Mouse (Mus musculus) liver, adult (tissue): ENCODE measurements around the gene Vps4b.

Experiments used
- GATA4 ChIP-seq: IDR thresholded peaks from 2 replicates; pipeline ENCODE4 v1.6.1; 2014; ENCODE audit warnings: mild to moderate bottlenecking, low read length; ENCODE audit not compliant: insufficient replicate concordance

The Vps4b gene

DNA sequence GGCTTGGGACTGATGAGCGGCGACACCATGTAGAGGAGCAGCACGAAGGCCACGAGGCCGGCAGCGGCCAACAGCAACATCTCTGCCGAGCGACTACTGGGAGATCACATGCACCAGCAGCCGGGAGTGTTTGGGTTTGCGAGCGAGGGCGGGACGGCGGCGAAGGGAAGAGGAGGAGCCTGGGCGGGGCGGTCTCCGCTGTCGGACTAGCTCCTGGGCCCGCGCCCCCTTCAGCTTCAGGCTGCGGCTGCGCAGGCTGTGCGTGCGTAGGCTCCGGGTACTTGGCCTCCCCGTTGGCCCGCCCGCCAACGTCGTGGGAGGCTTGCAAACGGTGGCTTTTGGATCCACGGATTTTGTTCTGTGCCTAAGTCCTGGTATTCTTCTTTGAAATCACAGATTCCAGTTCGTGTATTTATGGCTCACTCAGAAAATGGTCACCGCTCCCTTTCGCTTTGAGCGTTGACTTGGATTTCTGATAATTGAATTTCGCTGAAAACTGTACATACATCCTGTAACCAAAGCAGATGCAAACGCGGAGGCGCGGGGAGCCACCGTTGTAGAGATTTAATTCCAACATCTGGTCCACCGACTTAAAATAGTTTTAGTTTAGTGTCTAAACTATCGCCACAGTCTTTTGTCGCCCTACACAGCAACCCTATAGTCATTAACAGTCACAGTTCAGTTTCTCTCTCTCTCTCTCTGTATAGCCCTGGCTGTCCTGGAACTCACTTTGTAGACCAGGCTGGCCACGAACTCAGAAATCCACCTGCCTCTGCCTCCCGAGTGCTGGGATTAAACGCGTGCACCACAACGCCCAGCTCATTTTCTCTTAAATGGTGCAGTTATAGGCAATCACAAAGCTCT lies 36.7 kb downstream of the Vps4b start, which contains the start of gene Kdsr:
Gene Kdsr, minus strand, starts transcription at position 156 of the 864 bp plus-strand sequence.
- TF ChIP-seq GATA4 = peak; percentile 64; the same call in 1 of the 2 replicates

DNA sequence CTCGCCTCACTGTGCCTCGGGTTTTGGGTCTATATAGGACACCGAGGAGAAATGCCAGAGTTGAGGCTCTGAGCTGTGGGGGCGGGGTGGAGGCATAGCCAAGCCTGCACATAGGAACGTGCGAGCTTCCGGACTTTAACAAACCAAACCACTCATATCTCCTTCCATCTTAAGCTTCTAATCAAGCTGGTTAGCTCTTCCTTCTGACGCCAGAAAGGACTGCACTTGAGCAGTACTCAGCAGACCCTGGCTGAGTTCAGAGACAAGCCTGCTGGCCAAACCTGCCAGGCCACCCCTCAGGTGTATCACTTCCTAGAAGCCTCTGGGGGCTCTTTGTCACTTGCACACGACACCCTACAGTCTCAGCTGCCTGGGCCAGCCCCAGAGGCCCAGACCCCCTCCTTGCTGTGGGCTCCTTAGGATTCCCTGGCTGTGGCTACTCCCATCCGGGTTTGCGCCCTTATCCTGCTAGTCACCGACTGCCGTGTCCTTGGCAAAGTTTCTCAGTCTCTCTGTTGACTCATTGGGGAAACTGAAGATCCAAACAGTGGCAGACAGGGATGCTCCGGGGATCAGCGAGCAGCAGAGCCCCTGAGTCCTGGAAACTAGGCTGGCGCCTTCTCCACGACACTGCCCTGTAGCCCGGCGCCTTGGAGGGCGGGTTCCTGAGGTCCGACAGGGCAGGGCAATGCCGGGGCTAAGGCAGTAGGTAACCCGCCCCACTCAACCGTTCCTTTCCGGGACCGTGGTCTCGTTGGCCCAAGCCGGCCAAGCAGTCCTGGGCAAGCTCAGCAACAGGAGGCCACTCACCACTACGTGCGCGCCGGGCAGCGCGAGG lies 37.6 kb downstream of the Vps4b start:
- no peak for TF ChIP-seq GATA4

DNA sequence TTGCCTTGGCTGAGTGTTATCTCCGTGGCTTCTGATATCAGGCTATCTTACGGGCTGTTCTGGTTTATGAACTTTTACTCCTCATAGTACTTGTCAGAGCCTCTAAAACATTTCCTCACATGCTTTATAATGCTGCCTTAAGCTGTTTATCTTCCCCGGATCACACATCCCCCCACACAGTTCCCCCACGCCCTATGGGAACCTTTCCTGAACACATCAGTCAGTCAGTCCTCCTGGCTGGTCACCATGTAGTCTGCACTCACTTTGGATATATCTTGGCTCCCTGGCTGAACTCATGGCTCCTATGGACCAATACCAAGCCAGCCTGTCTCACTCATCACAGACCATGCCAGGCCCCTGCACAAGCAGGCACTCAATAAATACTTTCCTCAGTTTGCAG lies 39.9 kb downstream of the Vps4b start:
- no peak for TF ChIP-seq GATA4

DNA sequence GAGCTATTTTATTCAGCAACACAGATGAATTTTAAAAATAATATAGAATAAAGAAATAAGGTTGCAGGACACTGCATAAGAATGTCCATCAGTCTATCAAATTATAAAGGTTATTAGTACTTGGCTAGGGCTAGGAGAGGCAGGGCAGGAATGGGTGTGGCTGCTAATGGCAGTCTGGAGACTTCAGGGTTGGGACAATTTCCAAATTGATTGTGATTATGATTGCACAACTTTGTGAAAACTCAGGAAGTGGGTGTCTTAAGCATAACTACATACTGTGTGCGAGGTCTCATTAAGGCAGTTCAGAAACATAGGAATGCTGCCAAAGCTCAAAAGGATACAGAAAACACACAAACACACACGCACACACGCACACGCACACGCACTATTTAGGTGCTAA lies 44.5 kb downstream of the Vps4b start:
- TF ChIP-seq GATA4 = no peak

DNA sequence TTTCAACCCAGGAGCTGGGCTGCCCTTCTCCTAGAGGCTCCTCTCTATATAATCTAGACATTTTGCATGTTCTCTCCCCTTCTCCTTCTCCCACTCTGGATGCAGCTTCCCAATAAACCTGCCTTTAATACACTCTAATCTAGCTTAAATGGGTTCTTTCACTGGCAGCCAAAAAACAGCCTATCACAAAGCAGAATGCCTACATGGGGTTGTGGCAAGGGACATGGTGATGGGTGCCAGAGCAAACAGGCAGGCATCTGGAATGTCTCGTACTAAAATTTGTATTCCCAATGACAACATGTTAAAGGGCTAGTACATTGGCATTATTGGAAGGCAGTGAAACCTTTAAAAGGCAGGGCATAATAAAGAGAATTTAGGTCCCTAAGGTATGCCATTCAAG lies 45.9 kb downstream of the Vps4b start:
- TF ChIP-seq GATA4 = no peak

DNA sequence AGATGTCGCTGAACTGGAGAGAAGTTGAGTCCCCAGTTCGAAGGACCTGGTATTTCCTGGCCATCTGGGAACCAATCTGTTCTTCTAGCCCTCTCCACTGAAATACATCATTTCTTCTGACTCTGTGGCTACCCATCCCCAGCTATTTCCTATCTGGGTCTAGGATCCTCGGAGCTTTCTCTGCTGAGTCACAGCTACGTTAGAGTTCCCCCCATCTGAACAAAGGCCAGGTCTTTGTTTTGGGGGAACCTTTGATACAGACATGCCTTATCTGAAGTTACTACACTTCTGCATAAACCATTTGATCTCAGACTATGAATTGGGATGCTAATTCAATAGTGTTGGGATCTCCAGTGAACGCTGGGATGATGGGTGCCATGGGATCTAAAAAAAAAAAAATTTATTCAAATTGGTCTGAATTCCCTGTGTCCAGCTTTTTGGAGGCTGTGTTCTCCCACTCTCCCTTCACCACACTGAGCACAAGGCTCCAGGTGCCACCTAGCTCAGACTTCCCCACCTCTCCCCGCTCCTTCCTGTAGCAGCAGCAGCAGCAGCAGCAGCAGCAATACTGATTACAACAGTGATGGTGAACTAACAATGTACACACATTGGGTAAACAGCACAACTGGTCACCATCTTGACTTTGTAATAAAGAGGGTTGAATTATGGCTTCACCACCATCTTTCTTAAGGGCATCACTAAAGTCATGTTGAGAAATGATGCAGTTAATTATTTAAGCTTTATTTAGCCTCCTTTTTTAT lies 47.8 kb downstream of the Vps4b start:
- TF ChIP-seq GATA4 = no peak

DNA sequence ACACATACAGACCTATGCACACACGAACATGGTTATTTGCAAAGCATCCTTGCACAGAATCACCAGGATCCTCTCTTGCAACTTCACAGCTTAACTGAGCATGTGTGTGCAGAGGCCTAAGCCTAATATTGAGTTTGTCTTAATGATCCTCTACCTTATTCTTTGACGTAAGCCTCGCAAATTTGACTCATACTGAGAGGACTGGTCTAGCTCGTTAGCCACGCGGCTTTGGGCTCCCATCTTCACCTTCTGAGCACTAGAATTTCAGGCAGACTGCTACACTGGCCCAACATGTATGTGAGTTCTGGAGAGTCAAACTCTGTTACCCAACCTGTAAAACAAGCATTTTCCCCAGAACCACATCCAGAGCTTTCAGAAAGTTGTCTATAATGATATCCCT lies 53.5 kb downstream of the Vps4b start:
- TF ChIP-seq GATA4 = no peak

DNA sequence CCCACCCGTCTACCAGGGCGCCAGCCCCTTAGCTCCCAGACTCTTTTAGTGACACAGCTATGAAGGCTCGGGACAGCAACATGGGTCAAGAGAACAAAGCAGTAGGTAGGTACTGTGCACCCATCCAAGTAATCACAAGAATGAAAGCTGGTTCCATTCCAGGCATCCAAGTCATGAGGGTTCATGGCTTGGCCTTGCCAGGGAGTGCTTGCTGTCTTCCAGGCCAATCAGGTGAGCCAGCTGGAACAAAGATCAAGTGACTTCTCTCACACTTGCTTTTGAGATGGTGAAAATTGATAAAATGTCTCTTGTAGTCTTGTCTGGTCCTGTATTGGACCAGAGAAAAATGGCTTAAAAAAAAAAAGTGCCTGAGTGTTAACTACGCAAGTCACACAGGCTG lies 55.8 kb downstream of the Vps4b start:
- TF ChIP-seq GATA4 = no peak

DNA sequence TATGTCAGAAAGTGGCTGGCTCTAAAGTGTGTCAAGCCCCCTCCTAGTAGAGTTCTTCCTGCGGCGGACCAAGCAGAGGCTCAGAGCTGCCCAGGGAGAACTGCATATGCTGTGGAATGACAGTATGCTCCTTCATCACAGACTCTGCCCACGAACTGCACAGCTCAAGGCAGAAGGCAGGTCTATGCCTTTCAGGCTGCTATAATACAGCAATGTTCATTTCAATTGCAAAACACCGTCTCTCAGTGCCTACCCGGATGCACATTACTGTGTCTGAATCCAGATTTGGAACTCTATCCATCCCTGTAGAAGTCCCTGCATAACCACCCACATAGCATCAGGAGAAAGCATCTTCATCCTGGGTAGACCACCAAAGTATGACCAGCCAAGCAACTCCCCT lies 56.7 kb downstream of the Vps4b start:
- no peak for TF ChIP-seq GATA4

DNA sequence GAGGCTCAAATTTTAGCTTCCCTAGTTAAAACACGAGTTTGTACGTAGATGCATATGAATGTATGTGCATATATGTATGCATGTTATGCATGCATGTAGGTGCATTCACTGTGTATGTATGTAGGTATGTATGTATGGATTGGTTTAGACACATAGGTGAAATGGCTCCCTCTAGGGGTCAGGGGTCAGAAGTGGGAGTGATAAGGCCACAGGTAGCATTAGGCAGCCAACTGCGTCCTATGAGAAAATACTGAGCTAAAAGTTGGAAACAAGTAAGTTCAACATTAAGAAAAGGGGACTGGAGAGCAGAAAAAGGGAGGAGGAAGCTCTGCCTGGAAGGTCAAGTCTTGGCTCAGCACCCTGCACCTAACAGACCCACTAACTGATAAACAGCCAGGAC lies 58.4 kb downstream of the Vps4b start:
- no peak for TF ChIP-seq GATA4

DNA sequence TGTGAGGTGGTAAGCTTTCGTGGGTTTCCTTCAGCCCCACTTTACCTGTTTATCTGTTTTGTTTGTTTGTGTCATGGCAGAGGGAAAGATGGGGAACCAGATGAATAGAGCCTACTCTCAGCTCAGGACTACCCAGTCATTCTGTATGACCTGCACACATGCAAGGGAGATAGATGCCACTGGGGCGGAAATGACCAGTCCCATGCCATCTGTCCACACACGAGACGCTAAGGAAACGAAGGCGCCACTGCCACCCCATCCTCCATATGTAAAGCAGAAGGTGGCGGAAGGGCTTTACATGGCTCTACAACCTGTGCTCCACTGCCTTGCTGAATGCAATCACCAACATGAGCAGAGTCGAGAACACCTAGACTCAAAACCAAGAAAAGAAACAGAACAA lies 60.3 kb downstream of the Vps4b start:
- no peak for TF ChIP-seq GATA4

DNA sequence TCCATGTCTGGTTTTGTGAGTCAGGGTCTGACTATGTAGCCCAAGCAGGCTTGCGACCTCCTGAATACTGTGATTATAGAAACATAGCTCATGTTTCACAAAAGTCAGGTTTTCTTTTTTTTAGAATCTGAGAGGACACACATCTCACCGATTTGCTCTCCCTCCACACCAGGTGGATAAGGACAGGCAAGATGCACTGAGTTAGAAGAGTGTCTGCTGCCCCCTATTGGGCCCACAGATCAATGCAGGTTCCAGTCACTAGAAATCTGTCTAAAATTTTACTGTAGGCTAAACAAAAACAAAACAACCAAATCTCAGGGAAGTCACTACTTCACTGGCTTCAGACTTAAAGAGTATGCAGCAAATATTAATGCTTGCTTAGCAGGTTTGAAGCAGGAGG lies 60.9 kb downstream of the Vps4b start:
- TF ChIP-seq GATA4 = no peak

DNA sequence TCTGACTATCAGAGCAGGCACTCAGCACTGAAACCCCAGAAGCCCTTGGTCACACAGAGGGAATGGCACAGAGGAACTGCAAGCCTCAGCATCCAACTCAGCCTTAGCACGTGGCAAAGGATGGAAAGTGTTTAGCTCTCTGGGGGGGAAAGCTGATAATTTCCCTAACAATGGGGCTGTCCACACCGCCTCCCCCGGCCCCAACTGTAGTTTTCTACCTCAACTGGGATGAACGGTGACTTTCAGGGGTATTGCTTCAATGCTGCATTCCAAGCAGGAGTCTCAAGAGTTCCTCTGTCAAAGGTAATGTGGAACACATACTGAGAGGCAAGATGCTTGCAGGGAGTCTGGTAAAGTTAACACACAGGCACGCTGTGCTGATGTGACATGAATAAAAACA lies 74.5 kb downstream of the Vps4b start:
- TF ChIP-seq GATA4 = no peak

DNA sequence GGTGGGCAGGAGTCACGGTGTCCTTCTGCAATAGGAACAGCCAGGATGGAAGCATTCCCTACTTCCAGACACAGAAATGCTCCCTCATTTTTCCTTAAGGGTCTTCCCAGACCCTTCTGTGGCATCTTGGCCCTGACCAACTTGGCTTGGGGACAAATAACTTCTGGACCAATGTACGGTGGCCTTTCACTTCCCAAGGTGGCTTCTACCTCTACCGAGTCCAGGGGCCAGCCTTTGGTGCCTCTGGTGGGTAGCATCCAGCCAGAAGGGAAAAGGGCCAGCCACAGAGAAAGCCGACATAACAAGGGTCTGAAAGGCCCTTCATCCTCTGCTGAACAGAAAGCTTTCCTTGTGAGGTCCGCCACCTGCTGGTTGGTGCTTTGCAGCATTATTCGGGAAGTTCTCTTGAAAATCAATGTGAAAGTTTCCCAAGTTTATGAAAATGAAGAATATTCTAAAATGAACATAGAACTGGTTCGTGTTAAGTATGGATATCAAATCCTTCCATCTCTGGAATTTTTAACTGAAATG lies 79.4 kb downstream of the Vps4b start:
- no peak for TF ChIP-seq GATA4

DNA sequence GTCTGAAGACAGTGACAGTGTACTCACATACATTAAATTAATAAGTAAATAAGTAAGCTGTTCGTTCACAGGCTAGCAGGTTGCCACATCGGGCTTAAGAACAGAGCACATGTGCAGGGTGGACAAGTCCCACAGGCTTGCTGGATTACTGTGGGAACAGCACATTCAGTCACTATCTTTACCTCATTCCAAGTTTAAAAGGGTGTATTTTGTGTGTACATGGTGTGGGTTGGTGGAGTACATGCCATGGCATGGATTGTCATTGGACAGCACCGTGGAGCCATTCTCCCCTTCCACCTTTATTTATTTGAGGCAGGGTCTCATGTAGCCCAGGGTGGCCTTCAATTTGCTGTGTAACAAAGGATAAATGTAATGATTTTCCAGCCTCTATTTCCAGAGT lies 80.4 kb downstream of the Vps4b start:
- no peak for TF ChIP-seq GATA4
